Mouse (Mus musculus) hindbrain, postnatal 0 days (tissue): ENCODE data around the gene Tpm1. TPM values are rescaled to one million over a fixed set of nuclear protein-coding genes. Genes with fewer than 3 reads are reported as not detected.

ENCODE experiments used
- ATAC-seq: fragments of 200-750 bp; cut with Nextera tagmentation; 2 replicates; pipeline ENCODE4 v1.8.0; 2017; ENCODE audit warnings: mild to moderate bottlenecking, moderate TSS enrichment, moderate library complexity
- DNase-seq: peaks from one replicate; pipeline ENCODE4 v3.0.0-alpha.2; 2015; ENCODE audit warnings: low spot score
- H3K27ac ChIP-seq: fragments of 300-500 bp; sonication (generic); 2 replicates; pipeline ENCODE4 v1.5.1; 2014; ENCODE audit warnings: mild to moderate bottlenecking
- H3K27me3 ChIP-seq: fragments of 300-500 bp; sonication (generic); 2 replicates; pipeline ENCODE4 v1.6.1; 2014; ENCODE audit warnings: low read length, mixed read lengths; ENCODE audit not compliant: insufficient read depth
- H3K36me3 ChIP-seq: fragments of 300-500 bp; sonication (generic); 2 replicates; pipeline ENCODE4 v1.6.1; 2014; ENCODE audit warnings: low read length, mixed read lengths; ENCODE audit not compliant: insufficient read depth
- H3K4me1 ChIP-seq: fragments of 300-500 bp; sonication (generic); 2 replicates; pipeline ENCODE4 v1.6.1; 2014; ENCODE audit warnings: antibody characterized with exemption, low read length, mixed read lengths; ENCODE audit not compliant: insufficient read depth
- H3K4me2 ChIP-seq: fragments of 300-500 bp; sonication (generic); 2 replicates; pipeline ENCODE4 v1.6.1; 2014; ENCODE audit warnings: low read depth, mild to moderate bottlenecking, low read length, moderate library complexity, mixed read lengths
- H3K4me3 ChIP-seq: fragments of 300-500 bp; sonication (generic); 2 replicates; pipeline ENCODE4 v1.5.1; 2014; ENCODE audit warnings: low read length
- H3K9ac ChIP-seq: fragments of 300-500 bp; sonication (generic); replicated peaks from 2 replicates; pipeline ENCODE4 v1.6.1; 2014; ENCODE audit warnings: mild to moderate bottlenecking, low read length, moderate library complexity, mixed read lengths
- H3K9me3 ChIP-seq: fragments of 300-500 bp; sonication (generic); 2 replicates; pipeline ENCODE4 v1.6.1; 2016; ENCODE audit warnings: low read length, mixed read lengths
- CTCF ChIP-seq: IDR thresholded peaks from 2 replicates; pipeline ENCODE4 v1.5.1; 2016; ENCODE audit warnings: antibody characterized with exemption, control low read depth, low read depth
- WGBS: fragments of 180-500 bp; shearing (Covaris S2); extraction: QIAGEN DNeasy Blood & Tissue Kit; methylation state at CpG from one replicate; pipeline ENCODE4 v1.1.7; 2014; 5-methylcytosine and 5-hydroxymethylcytosine counted together
- polyA plus RNA-seq: library from polyadenylated mRNA; unstranded; fragments of >200 nt; fragmentation: Nextera tagmentation; extraction: Ambion mirVana; gene quantifications from 2 replicates; pipeline ENCODE4 v1.2.1, GENCODE M21; 2015
- total RNA-seq: library from RNA; depleted of rRNA; stranded (reverse); fragments of >200 nt; gene quantifications from 2 replicates; pipeline ENCODE4 v1.2.3, GENCODE M21; 2014

The Tpm1 gene
- total and polyA plus RNA-seq, 2 experiments from 2014 or later = 98.8 to 177 TPM

DNA sequence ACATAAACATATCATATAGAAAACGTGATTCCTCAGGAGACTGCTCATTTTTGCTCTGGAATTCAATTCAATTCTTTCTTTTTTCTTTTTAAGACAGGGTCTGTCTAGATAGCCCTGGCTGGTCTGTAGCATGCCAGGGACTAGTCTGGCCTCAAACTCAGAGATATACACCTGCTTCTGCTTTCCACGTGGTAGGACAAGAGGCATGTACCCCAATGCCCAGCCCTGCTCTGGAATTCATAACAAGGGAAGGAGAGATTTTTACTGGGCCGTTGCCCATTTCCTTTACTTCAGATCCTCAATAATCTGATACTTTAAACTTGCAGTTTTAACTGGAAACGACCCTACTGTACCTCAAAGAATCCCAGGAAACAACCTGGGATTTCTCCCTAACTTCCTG is 20.3 kb downstream of the Tpm1 start:
- H3K4me2 ChIP-seq = no peak overlapping the region
- WGBS = 78% methylated on average over 4 of the region's 4 CpGs
- H3K27me3 ChIP-seq = no peaks in the 10 kb centered on the region
- H3K4me3 ChIP-seq = no peak overlapping the region
- no peak for ATAC-seq
- H3K36me3 ChIP-seq = peaks cover 69% of the 10 kb centered on the region
- TF ChIP-seq CTCF = no peak
- H3K4me1 ChIP-seq = no peaks in the 10 kb centered on the region
- no peak for DNase-seq
- H3K9ac ChIP-seq = no peak overlapping the region
- H3K27ac ChIP-seq = no peak overlapping the region
- no peaks in the 10 kb centered on the region for H3K9me3 ChIP-seq

DNA sequence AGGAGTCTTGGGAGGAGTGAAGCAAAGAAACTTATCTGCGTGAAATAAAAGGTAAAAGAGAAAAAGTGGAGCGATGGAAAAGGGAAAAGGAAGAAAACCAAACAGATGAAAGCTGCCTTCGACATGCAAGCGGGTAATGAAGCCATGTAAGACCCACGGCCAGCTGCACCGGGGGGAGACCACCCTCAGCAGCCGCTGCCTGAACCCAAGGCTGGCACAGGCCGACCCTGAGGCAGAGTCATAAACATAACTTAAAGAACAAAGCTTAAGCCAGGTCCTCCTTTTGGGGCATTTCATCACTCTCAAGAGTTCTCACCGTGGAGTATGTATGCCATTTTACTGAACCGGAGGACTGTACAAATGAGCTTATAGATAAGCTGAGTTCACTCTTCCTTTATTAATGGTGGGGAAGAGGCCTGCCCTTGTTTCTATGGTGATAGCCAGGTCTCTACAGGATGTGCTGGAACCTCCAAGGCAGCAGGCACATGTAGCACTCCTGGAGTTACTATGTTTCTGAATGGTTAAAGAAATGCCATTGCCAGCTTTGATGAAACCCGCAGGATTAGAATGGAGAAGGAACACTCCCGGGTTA is 21.0 kb downstream of the Tpm1 start:
- no peaks in the 10 kb centered on the region for H3K4me1 ChIP-seq
- H3K27me3 ChIP-seq = no peaks in the 10 kb centered on the region
- H3K4me3 ChIP-seq = no peak overlapping the region
- no peak for TF ChIP-seq CTCF
- no peak overlapping the region for H3K27ac ChIP-seq
- no peak overlapping the region for H3K4me2 ChIP-seq
- no peak for ATAC-seq
- WGBS = 84% methylated on average over 12 of the region's 12 CpGs
- DNase-seq = no peak
- H3K9me3 ChIP-seq = no peaks in the 10 kb centered on the region
- H3K36me3 ChIP-seq = peaks cover 64% of the 10 kb centered on the region
- H3K9ac ChIP-seq = no peak overlapping the region

- Histone ChIP-seq H3K4me2 (no peak overlapping the region), H3K27ac (no peak overlapping the region), H3K27me3 (no peaks in the 10 kb centered on the region), H3K4me3 (no peak overlapping the region), H3K36me3 (peaks cover 55% of the 10 kb centered on the region), H3K4me1 (no peaks in the 10 kb centered on the region), H3K9ac (no peak overlapping the region), H3K9me3 (no peaks in the 10 kb centered on the region)
- 84% methylated on average over 7 of the region's 7 CpGs for WGBS
- DNase-seq (no peak), ATAC-seq (no peak)
- no peak for TF ChIP-seq CTCF
Observed at GRCm38 (mm10) chr9:67026890-67027289, 22.3 kb downstream of the Tpm1 start.

DNA sequence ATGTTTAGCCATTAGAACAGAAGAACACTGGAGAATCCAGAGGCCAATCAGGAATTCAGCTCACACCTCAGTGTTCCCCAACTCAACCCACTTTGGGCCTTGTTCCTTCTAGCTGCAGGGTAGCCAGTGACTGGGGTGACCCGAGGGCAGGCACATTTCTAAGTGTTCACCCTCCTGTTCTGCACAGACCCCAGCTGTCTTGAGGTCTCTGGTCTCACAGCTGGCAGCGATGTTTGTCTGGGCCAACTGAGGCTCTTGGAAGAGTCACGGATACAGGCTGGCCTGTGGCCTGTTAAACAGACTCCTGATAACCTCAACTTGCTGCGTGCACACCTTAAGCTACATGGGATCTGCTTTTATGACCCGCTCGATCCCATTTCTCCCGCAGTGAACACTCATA is 23.1 kb downstream of the Tpm1 start:
- no peak for ATAC-seq
- no peaks in the 10 kb centered on the region for H3K4me1 ChIP-seq
- no peak overlapping the region for H3K9ac ChIP-seq
- WGBS = 92% methylated on average over 7 of the region's 7 CpGs
- no peak for DNase-seq
- no peak overlapping the region for H3K4me2 ChIP-seq
- no peaks in the 10 kb centered on the region for H3K9me3 ChIP-seq
- H3K36me3 ChIP-seq = peaks cover 51% of the 10 kb centered on the region
- no peak overlapping the region for H3K27ac ChIP-seq
- H3K27me3 ChIP-seq = no peaks in the 10 kb centered on the region
- TF ChIP-seq CTCF = no peak
- H3K4me3 ChIP-seq = no peak overlapping the region

GRCm38 (mm10) chr9:67024889-67025692 is 24.1 kb downstream of the Tpm1 start:
- no peak for TF ChIP-seq CTCF
- no peaks in the 10 kb centered on the region for H3K4me1 ChIP-seq
- no peak overlapping the region for H3K9ac ChIP-seq
- no peaks in the 10 kb centered on the region for H3K27me3 ChIP-seq
- ATAC-seq = no peak
- H3K27ac ChIP-seq = no peak overlapping the region
- WGBS = 89% methylated on average over 17 of the region's 17 CpGs
- H3K9me3 ChIP-seq = no peaks in the 10 kb centered on the region
- no peak overlapping the region for H3K4me3 ChIP-seq
- H3K36me3 ChIP-seq = peaks cover 42% of the 10 kb centered on the region
- no peak overlapping the region for H3K4me2 ChIP-seq
- no peak for DNase-seq

- Histone ChIP-seq H3K36me3 (peaks cover 29% of the 10 kb centered on the region), H3K27me3 (no peaks in the 10 kb centered on the region), H3K9me3 (no peaks in the 10 kb centered on the region), H3K27ac (no peak overlapping the region), H3K9ac (no peak overlapping the region), H3K4me2 (no peak overlapping the region), H3K4me3 (no peak overlapping the region), H3K4me1 (no peaks in the 10 kb centered on the region)
- ATAC-seq (no peak), DNase-seq (no peak)
- WGBS = 96% methylated on average over 9 of the region's 9 CpGs
- TF ChIP-seq CTCF = no peak
Observed at GRCm38 (mm10) chr9:67023371-67023770, 25.8 kb downstream of the Tpm1 start.

GRCm38 (mm10) chr9:67020063-67020462 is 29.1 kb downstream of the Tpm1 start:
- ATAC-seq = no peak
- Histone ChIP-seq H3K36me3 (peaks cover 10% of the 10 kb centered on the region; the same call in 1 of the 2 replicates), H3K4me1 (no peaks in the 10 kb centered on the region), H3K27me3 (no peaks in the 10 kb centered on the region), H3K4me3 (no peak overlapping the region), H3K27ac (no peak overlapping the region), H3K4me2 (no peak overlapping the region), H3K9ac (no peak overlapping the region), H3K9me3 (no peaks in the 10 kb centered on the region)
- WGBS = 60% methylated on average over 2 of the region's 2 CpGs
- DNase-seq = no peak
- no peak for TF ChIP-seq CTCF
